Mouse (Mus musculus): ENCODE measurements around the gene Dnajc8. TPM values are rescaled to one million over a fixed set of nuclear protein-coding genes. Genes with fewer than 3 reads are reported as not detected.
"Not testable (repeated sequence)": the region's sequence is repeated elsewhere in the genome, so short reads cannot be mapped to it uniquely, and the experiment has no call there.

Dnajc8 gene
- polyA plus RNA-seq, 1 experiment from 2014 or later, result 245 TPM

DNA sequence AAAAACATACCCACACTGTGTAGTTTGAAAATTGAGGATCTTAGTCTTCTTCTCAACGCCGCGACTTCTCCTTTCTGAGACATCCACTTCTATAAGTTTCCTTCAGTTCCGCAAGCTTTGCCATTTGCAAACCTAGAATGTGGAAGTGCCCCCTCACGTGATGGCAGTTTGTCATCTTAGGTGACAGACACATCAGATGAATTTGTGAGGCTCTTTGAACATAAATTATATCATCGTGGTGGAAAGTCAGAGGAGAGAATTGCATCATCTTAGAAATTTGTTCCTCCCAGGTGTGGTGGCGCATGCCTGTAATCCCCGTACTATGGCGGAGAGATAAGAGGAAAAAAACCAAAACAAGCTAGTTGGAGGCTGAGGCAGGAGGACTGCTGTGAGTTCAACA lies 57.6 kb downstream of the Dnajc8 start:
- Histone ChIP-seq H3K9ac (ENCODE audit: low read depth, low read length) (no peak overlapping the region), H3K4me3 (ENCODE audit: low read depth, low read length) (no peak overlapping the region), H3K27ac (ENCODE audit: low read depth, low read length) (no peak overlapping the region), H3K36me3 (ENCODE audit: control insufficient read depth, insufficient read depth, low read length) (no peaks in the 10 kb centered on the region), H3K4me1 (replicated peaks; ENCODE audit: control insufficient read depth, insufficient read depth, low read length) (peaks cover 3% of the 10 kb centered on the region; the same call in 1 of the 2 replicates), H3K4me2 (no peak overlapping the region), H3K9me3 (ENCODE audit: control insufficient read depth, low read length) (no peaks in the 10 kb centered on the region), H3K27me3 (replicated peaks; ENCODE audit: control insufficient read depth, insufficient read depth, low read length) (no peaks in the 10 kb centered on the region)
- 56% methylated on average over 9 of the region's 9 CpGs for WGBS
- DNase-seq (ENCODE audit: low spot score) (no peak), ATAC-seq (replicated peaks; ENCODE audit: low FRiP score) (no peak)

DNA sequence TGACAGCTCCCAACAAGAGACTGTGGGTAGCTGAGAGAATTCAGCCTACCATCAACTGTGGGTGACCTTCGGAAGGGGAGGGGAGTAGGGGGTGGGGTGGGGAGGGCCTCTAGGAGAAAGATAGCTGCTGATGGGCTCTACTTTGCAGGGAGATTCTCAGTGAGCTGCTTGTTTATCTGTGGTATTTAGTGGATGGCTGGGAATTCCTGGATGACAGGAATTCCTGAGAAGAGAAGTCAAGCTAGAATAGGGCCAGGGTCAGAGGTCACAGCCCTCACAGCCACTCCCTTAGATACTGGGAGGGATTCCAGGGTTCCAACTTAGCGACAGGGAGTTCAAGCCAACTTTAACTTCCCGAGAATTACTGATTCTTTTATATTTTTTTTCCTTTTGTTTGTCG lies 58.8 kb downstream of the Dnajc8 start:
- ATAC-seq (replicated peaks; ENCODE audit: low FRiP score) (no peak), DNase-seq (ENCODE audit: low spot score) (no peak)
- Histone ChIP-seq H3K4me1 (replicated peaks; ENCODE audit: control insufficient read depth, insufficient read depth, low read length) (peaks cover 3% of the 10 kb centered on the region; the same call in 1 of the 2 replicates), H3K4me2 (no peak overlapping the region), H3K9me3 (ENCODE audit: control insufficient read depth, low read length) (no peaks in the 10 kb centered on the region), H3K4me3 (ENCODE audit: low read depth, low read length) (no peak overlapping the region), H3K36me3 (ENCODE audit: control insufficient read depth, insufficient read depth, low read length) (no peaks in the 10 kb centered on the region), H3K9ac (ENCODE audit: low read depth, low read length) (no peak overlapping the region), H3K27ac (ENCODE audit: low read depth, low read length) (no peak overlapping the region), H3K27me3 (replicated peaks; ENCODE audit: control insufficient read depth, insufficient read depth, low read length) (no peaks in the 10 kb centered on the region)
- WGBS, result 50% methylated on average over 4 of the region's 4 CpGs

GRCm38 (mm10) chr4:132598861-132599260 lies 63.5 kb downstream of the Dnajc8 start:
- Histone ChIP-seq H3K27me3 (replicated peaks; ENCODE audit: control insufficient read depth, insufficient read depth, low read length) (no peaks in the 10 kb centered on the region), H3K9me3 (ENCODE audit: control insufficient read depth, low read length) (no peaks in the 10 kb centered on the region), H3K4me3 (ENCODE audit: low read depth, low read length) (no peak overlapping the region), H3K9ac (ENCODE audit: low read depth, low read length) (no peak overlapping the region), H3K36me3 (ENCODE audit: control insufficient read depth, insufficient read depth, low read length) (no peaks in the 10 kb centered on the region), H3K27ac (ENCODE audit: low read depth, low read length) (no peak overlapping the region), H3K4me1 (replicated peaks; ENCODE audit: control insufficient read depth, insufficient read depth, low read length) (peaks cover 2% of the 10 kb centered on the region; the same call in 1 of the 2 replicates), H3K4me2 (no peak overlapping the region)
- 76% methylated on average over 2 of the region's 2 CpGs for WGBS
- ATAC-seq (replicated peaks; ENCODE audit: low FRiP score) (no peak), DNase-seq (ENCODE audit: low spot score) (no peak)

- no peak for ATAC-seq (replicated peaks; ENCODE audit: low FRiP score)
- WGBS, result 60% methylated on average over 3 of the region's 3 CpGs
Observed at GRCm38 (mm10) chr4:132599764-132600163, 64.4 kb downstream of the Dnajc8 start.

GRCm38 (mm10) chr4:132600465-132600864 lies 65.1 kb downstream of the Dnajc8 start:
- H3K9ac ChIP-seq (ENCODE audit: low read depth, low read length), result no peak overlapping the region
- DNase-seq (ENCODE audit: low spot score) (no peak), ATAC-seq (replicated peaks; ENCODE audit: low FRiP score) (no peak)
- no peaks in the 10 kb centered on the region for H3K27me3 ChIP-seq (replicated peaks; ENCODE audit: control insufficient read depth, insufficient read depth, low read length)
- H3K4me3 ChIP-seq (ENCODE audit: low read depth, low read length), result no peak overlapping the region
- no peaks in the 10 kb centered on the region for H3K36me3 ChIP-seq (ENCODE audit: control insufficient read depth, insufficient read depth, low read length)
- H3K27ac ChIP-seq (ENCODE audit: low read depth, low read length), result no peak overlapping the region
- H3K9me3 ChIP-seq (ENCODE audit: control insufficient read depth, low read length), result no peaks in the 10 kb centered on the region
- no peak overlapping the region for H3K4me2 ChIP-seq
- WGBS, result 83% methylated on average over 6 of the region's 6 CpGs
- H3K4me1 ChIP-seq (replicated peaks; ENCODE audit: control insufficient read depth, insufficient read depth, low read length), result no peaks in the 10 kb centered on the region; the same call in 1 of the 2 replicates

More at GRCm38 (mm10) chr4:132599764-132600163, 64.4 kb downstream of the Dnajc8 start:
- Histone ChIP-seq H3K36me3 (ENCODE audit: control insufficient read depth, insufficient read depth, low read length) (no peaks in the 10 kb centered on the region), H3K4me2 (no peak overlapping the region), H3K9ac (ENCODE audit: low read depth, low read length) (no peak overlapping the region), H3K9me3 (ENCODE audit: control insufficient read depth, low read length) (no peaks in the 10 kb centered on the region), H3K27ac (ENCODE audit: low read depth, low read length) (no peak overlapping the region), H3K4me1 (replicated peaks; ENCODE audit: control insufficient read depth, insufficient read depth, low read length) (no peaks in the 10 kb centered on the region; the same call in 1 of the 2 replicates), H3K4me3 (ENCODE audit: low read depth, low read length) (no peak overlapping the region), H3K27me3 (replicated peaks; ENCODE audit: control insufficient read depth, insufficient read depth, low read length) (no peaks in the 10 kb centered on the region)
- DNase-seq (ENCODE audit: low spot score), result no peak

DNA sequence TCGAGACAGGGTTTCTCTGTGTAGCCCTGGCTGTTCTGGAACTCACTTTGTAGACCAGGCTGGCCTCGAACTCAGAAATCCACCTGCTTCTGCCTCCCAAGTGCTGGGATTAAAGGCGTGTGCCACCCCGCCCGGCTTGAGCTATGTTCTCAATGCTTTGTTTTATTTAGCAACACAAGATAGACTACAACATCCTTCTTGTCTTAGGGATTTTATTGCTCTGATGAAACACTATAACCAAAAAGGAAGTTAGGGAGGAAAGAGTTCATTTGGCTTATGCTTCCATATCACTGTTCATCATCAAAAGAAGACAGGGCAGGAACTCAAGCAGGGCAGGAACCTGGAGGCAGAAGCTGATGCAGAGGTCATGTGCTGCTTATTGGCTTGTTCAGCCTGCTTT lies 65.9 kb downstream of the Dnajc8 start:
- H3K9me3 ChIP-seq (ENCODE audit: control insufficient read depth, low read length); DNase-seq (ENCODE audit: low spot score); ATAC-seq (replicated peaks; ENCODE audit: low FRiP score); H3K4me3 ChIP-seq (ENCODE audit: low read depth, low read length); H3K4me1 ChIP-seq (replicated peaks; ENCODE audit: control insufficient read depth, insufficient read depth, low read length); H3K27ac ChIP-seq (ENCODE audit: low read depth, low read length); H3K4me2 ChIP-seq; H3K9ac ChIP-seq (ENCODE audit: low read depth, low read length); H3K36me3 ChIP-seq (ENCODE audit: control insufficient read depth, insufficient read depth, low read length); H3K27me3 ChIP-seq (replicated peaks; ENCODE audit: control insufficient read depth, insufficient read depth, low read length): not testable (repeated sequence)
- 75% methylated on average over 5 of the region's 5 CpGs for WGBS

Other genes with a start within 250 kb of the Dnajc8 start
- 0.75 and 1.5 TPM in 2 replicates for gene Rab42, start 232.2 kb upstream of the Dnajc8 start, polyA plus RNA-seq (2014; fragmentation: Nextera tagmentation; extraction: Ambion mirVana)
- gene Trnau1ap, start 206.0 kb upstream of the Dnajc8 start, polyA plus RNA-seq (2014; fragmentation: Nextera tagmentation; extraction: Ambion mirVana), result 80.1 and 89.3 TPM in 2 replicates
- gene Rcc1, start 181.9 kb upstream of the Dnajc8 start, polyA plus RNA-seq (2014; fragmentation: Nextera tagmentation; extraction: Ambion mirVana), result 99.8 and 105 TPM in 2 replicates
- 30.9 and 32.4 TPM in 2 replicates for gene Phactr4, start 113.1 kb upstream of the Dnajc8 start, polyA plus RNA-seq (2014; fragmentation: Nextera tagmentation; extraction: Ambion mirVana)
- gene Med18, start 71.6 kb upstream of the Dnajc8 start, polyA plus RNA-seq (2014; fragmentation: Nextera tagmentation; extraction: Ambion mirVana), result 24.6 and 24.7 TPM in 2 replicates
- gene Sesn2, start 25.0 kb upstream of the Dnajc8 start, polyA plus RNA-seq (2014; fragmentation: Nextera tagmentation; extraction: Ambion mirVana), result 10.2 and 10.5 TPM in 2 replicates
- 1,813 and 1,952 TPM in 2 replicates for gene Atpif1, start 1.9 kb upstream of the Dnajc8 start, polyA plus RNA-seq (2014; fragmentation: Nextera tagmentation; extraction: Ambion mirVana)
- 0.73 and 0.85 TPM in 2 replicates for gene Ptafr, start 28.5 kb downstream of the Dnajc8 start, polyA plus RNA-seq (2014; fragmentation: Nextera tagmentation; extraction: Ambion mirVana)
- 28.3 and 29.7 TPM in 2 replicates for gene Eya3, start 103.4 kb downstream of the Dnajc8 start, polyA plus RNA-seq (2014; fragmentation: Nextera tagmentation; extraction: Ambion mirVana)
- gene Xkr8, start 197.0 kb downstream of the Dnajc8 start, polyA plus RNA-seq (2014; fragmentation: Nextera tagmentation; extraction: Ambion mirVana), result 5.1 and 7.7 TPM in 2 replicates
- gene Smpdl3b, start 221.7 kb downstream of the Dnajc8 start, polyA plus RNA-seq (2014; fragmentation: Nextera tagmentation; extraction: Ambion mirVana), result 2.9 and 3.2 TPM in 2 replicates
- gene Rpa2, start 232.8 kb downstream of the Dnajc8 start, polyA plus RNA-seq (2014; fragmentation: Nextera tagmentation; extraction: Ambion mirVana), result 156 and 165 TPM in 2 replicates